Mouse (Mus musculus): Measurements from ENCODE around the gene Olfr519. TPM values are rescaled to one million over a fixed set of nuclear protein-coding genes. Genes with fewer than 3 reads are reported as not detected.

The Olfr519 gene
- not detected in 2 replicates for polyA plus RNA-seq (2014; fragmentation: Nextera tagmentation; extraction: Ambion mirVana)

DNA sequence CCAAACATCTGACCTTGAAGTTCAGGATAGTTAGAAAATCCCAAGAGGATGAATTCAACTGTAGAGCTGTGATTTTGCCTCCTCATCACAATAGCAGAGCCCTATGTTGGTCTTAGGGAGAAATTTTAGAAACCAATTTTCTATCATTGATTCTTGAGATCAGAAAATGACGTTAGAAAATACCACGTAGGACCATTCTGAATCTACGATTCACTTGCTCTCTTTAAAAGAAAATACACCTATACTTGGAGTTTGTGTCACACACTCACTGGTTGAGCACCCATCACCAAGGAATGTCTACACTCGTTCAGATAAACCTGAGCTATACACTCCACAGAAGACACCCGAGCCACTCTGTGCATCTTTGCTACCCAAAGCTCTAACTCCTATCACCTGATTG, at the start of gene Olfr519:
Gene Olfr519, minus strand, starts transcription at position 101 of the 400 bp plus-strand sequence.
- Histone ChIP-seq H3K4me1 (replicated peaks; ENCODE audit: control insufficient read depth, insufficient read depth, low read length) (no peaks in the 10 kb centered on the region), H3K9me3 (ENCODE audit: control insufficient read depth, low read length) (no peaks in the 10 kb centered on the region), H3K36me3 (ENCODE audit: control insufficient read depth, insufficient read depth, low read length) (no peaks in the 10 kb centered on the region), H3K27me3 (ENCODE audit: control insufficient read depth, insufficient read depth, low read length) (no peaks in the 10 kb centered on the region), H3K27ac (ENCODE audit: low read depth, low read length) (no peak within 1 kb of the TSS), H3K9ac (ENCODE audit: low read depth, low read length) (no peak within 1 kb of the TSS), H3K4me3 (ENCODE audit: low read depth, low read length) (no peak within 1 kb of the TSS), H3K4me2 (replicated peaks; ENCODE audit: low read depth, low read length) (no peak within 1 kb of the TSS)
- DNase-seq (ENCODE audit: low spot score) (no peak), ATAC-seq (ENCODE audit: low FRiP score) (no peak)
- 86% methylated on average over 5 of the region's 5 CpGs for WGBS

DNA sequence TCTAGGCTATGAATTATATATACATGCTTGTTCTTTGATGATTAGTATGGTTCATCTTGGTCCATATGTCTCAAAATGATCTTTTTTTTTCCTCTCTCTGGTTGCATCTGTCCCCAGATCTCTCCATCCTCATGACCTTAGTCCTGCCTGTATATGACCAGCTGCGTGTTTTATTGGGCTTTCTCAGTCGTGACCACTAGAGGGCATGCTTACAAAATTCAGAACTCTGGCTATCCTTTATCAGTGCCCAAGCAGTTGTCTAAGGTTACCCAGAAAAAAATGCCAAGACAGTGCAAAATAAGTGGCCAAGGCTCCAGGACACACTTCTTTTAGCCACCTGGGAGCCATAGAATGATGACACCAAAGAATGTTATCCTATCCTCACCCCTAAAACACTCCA, 49.8 kb upstream of the Olfr519 start:
- H3K4me3 ChIP-seq (ENCODE audit: low read depth, low read length) = no peak overlapping the region
- no peaks in the 10 kb centered on the region for H3K4me1 ChIP-seq (replicated peaks; ENCODE audit: control insufficient read depth, insufficient read depth, low read length)
- no peak overlapping the region for H3K4me2 ChIP-seq (replicated peaks; ENCODE audit: low read depth, low read length)
- no peak overlapping the region for H3K9ac ChIP-seq (ENCODE audit: low read depth, low read length)
- DNase-seq (ENCODE audit: low spot score) = peak; percentile 75
- peaks cover 13% of the 10 kb centered on the region for H3K36me3 ChIP-seq (ENCODE audit: control insufficient read depth, insufficient read depth, low read length)
- H3K27ac ChIP-seq (ENCODE audit: low read depth, low read length) = no peak overlapping the region
- H3K27me3 ChIP-seq (ENCODE audit: control insufficient read depth, insufficient read depth, low read length) = 0 out of 2 replicates have a peak, but pooled peaks cover 2% of the 10 kb centered on the region
- peak; percentile 72; the same call in 1 of the 2 replicates for ATAC-seq (ENCODE audit: low FRiP score)
- 6% methylated on average over 2 of the region's 2 CpGs for WGBS
- H3K9me3 ChIP-seq (ENCODE audit: control insufficient read depth, low read length) = no peaks in the 10 kb centered on the region

DNA sequence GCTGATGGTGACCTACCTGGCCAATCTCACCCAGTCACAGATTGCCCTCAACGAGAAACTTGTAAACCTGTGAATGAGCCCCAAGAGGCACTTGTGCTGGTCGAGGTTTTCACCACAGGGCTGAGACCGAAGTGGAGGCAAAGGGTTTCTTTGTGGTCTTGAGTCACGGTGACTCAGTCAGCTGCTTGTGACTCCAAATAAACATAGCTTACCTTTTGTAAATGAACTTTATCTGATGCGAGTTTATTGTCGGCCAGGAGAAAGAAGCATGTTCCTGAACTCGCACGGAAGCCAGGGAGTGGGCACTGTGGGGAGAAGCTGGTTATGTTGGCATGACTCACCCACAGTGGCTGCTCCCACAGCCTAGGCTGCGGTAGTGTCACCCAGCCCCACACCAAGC, 47.2 kb upstream of the Olfr519 start:
- H3K36me3 ChIP-seq (ENCODE audit: control insufficient read depth, insufficient read depth, low read length) = peaks cover 18% of the 10 kb centered on the region
- WGBS = 95% methylated on average over 9 of the region's 9 CpGs

DNA sequence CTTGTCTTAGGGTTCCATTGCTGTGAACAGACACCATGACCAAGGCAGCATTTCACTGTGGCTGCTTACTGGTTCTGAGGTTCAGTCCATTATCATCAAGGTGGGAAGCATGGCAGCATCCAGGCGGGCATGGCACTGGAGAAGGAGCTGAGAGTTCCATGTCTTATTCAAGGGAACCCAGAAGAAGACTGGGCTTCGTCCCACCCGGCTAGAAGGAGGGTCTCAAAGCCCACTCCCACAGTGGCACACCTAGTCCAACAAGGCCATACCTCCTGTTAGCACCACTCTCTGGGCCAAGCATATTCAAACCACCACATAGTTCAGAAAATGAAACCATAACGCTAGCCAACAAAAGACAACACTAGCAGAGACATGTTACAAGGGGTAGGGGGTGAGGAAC, 42.4 kb upstream of the Olfr519 start:
- DNase-seq (ENCODE audit: low spot score) (no peak), ATAC-seq (ENCODE audit: low FRiP score) (no peak)
- no peaks in the 10 kb centered on the region for H3K9me3 ChIP-seq (ENCODE audit: control insufficient read depth, low read length)
- WGBS = 97% methylated on average over 4 of the region's 4 CpGs
- H3K27ac ChIP-seq (ENCODE audit: low read depth, low read length) = no peak overlapping the region
- no peaks in the 10 kb centered on the region for H3K27me3 ChIP-seq (ENCODE audit: control insufficient read depth, insufficient read depth, low read length)
- peaks cover 16% of the 10 kb centered on the region for H3K36me3 ChIP-seq (ENCODE audit: control insufficient read depth, insufficient read depth, low read length)
- no peak overlapping the region for H3K4me3 ChIP-seq (ENCODE audit: low read depth, low read length)
- H3K4me1 ChIP-seq (replicated peaks; ENCODE audit: control insufficient read depth, insufficient read depth, low read length) = no peaks in the 10 kb centered on the region; the same call in 1 of the 2 replicates
- no peak overlapping the region for H3K4me2 ChIP-seq (replicated peaks; ENCODE audit: low read depth, low read length)
- H3K9ac ChIP-seq (ENCODE audit: low read depth, low read length) = no peak overlapping the region

More for the DNA sequence above, 47.2 kb upstream of the Olfr519 start:
- H3K27me3 ChIP-seq (ENCODE audit: control insufficient read depth, insufficient read depth, low read length) = no peaks in the 10 kb centered on the region
- no peak overlapping the region for H3K9ac ChIP-seq (ENCODE audit: low read depth, low read length)
- no peak overlapping the region for H3K4me2 ChIP-seq (replicated peaks; ENCODE audit: low read depth, low read length)
- ATAC-seq (ENCODE audit: low FRiP score) (no peak), DNase-seq (ENCODE audit: low spot score) (no peak)
- no peaks in the 10 kb centered on the region for H3K9me3 ChIP-seq (ENCODE audit: control insufficient read depth, low read length)
- no peak overlapping the region for H3K4me3 ChIP-seq (ENCODE audit: low read depth, low read length)
- no peaks in the 10 kb centered on the region for H3K4me1 ChIP-seq (replicated peaks; ENCODE audit: control insufficient read depth, insufficient read depth, low read length)
- no peak overlapping the region for H3K27ac ChIP-seq (ENCODE audit: low read depth, low read length)

DNA sequence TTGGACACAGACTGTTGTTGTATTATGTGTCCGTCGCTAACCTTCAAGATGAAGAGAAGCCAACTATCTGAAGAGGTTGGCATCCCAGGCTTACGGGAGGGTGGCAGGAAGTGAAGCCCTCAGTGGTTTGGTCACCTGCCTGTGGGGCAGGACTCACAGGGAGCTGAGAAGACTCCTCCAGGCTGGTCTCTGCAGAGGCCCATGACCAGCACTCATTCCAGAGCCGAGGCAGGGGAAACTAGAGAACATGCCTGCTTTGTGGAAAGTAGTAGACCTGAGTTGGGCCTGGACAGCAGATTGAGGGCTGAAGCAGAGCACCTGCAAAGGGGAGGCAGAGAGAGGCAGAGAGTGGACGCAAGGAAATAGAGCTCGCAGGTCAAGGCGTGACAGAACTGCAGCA, 41.2 kb upstream of the Olfr519 start:
- Histone ChIP-seq H3K36me3 (ENCODE audit: control insufficient read depth, insufficient read depth, low read length) (peaks cover 11% of the 10 kb centered on the region), H3K9me3 (ENCODE audit: control insufficient read depth, low read length) (no peaks in the 10 kb centered on the region), H3K9ac (ENCODE audit: low read depth, low read length) (no peak overlapping the region; the same call in 1 of the 2 replicates), H3K4me3 (ENCODE audit: low read depth, low read length) (peak overlapping the region; percentile 84), H3K4me2 (replicated peaks; ENCODE audit: low read depth, low read length) (peak overlapping the region; percentile 55), H3K4me1 (replicated peaks; ENCODE audit: control insufficient read depth, insufficient read depth, low read length) (no peaks in the 10 kb centered on the region; the same call in 1 of the 2 replicates), H3K27me3 (ENCODE audit: control insufficient read depth, insufficient read depth, low read length) (no peaks in the 10 kb centered on the region), H3K27ac (ENCODE audit: low read depth, low read length) (no peak overlapping the region)
- ATAC-seq (ENCODE audit: low FRiP score) = no peak
- 89% methylated on average over 7 of the region's 7 CpGs for WGBS
- DNase-seq (ENCODE audit: low spot score) = no peak

DNA sequence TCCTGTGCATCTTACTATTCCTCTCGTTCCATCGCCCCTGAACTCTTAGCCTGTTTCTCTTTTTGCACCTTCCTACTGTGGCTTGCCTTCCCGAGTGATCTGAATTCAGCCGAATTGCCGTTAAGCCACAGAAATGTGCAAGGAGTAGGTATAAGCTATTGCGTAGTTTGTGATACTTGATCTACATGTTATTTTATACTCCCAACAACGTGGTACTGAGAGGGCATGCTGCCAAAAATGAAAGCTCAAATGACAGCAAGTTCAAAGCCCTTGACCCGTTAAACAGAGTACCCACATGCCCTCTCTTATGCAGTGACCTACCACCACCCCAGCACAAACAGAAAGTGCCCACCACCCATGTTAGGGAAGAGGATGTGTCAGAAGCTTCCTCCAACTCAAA, 40.6 kb upstream of the Olfr519 start:
- ATAC-seq (ENCODE audit: low FRiP score) = no peak
- H3K27ac ChIP-seq (ENCODE audit: low read depth, low read length) = no peak overlapping the region

DNA sequence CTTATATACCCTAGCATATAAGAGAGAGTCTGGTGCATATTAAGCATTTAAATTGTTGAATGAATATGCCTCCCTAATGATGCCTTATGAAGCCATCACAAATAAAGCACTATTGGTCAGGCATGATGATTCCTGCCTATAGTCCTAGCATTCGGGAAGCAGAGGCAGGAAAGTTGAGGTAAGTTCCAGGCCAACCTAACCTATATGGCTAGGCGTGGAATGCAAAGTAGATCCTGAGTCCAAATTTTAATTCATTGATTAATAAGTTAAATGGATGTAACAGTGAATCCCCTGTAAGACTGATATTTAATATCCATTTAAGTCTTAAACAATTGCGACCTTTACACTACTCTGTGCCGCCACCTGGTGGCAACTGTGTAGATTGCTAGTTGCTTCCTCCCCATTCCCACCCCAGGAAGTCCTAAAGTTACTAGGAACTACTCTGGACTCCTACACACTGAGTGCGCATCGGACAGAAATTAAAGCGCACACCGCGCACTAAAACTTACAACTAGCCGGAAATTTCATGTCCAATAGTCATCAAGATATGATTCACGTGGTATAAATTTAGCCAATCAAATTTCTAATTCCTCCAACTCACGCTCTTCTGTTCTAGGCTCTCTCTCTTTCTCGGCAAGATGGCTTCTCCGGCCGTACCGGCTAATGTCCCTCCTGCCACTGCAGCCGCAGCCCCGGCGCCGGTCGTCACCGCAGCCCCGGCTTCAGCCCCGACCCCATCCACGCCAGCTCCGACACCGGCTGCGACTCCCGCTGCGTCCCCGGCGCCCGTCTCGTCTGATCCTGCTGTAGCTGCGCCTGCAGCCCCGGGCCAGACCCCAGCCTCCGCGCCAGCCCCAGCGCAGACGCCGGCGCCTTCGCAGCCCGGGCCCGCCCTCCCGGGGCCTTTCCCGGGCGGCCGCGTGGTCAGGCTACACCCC, 39.8 kb upstream of the Olfr519 start, which contains the start of gene Eif3f:
Gene Eif3f, plus strand, starts transcription at position 624 of the 938 bp plus-strand sequence.
- WGBS = 2% methylated on average over 50 of the region's 50 CpGs
- no peaks in the 10 kb centered on the region for H3K9me3 ChIP-seq (ENCODE audit: control insufficient read depth, low read length)
- H3K36me3 ChIP-seq (ENCODE audit: control insufficient read depth, insufficient read depth, low read length) = peaks cover 5% of the 10 kb centered on the region
- H3K9ac ChIP-seq (ENCODE audit: low read depth, low read length) = peak within 1 kb of the TSS; percentile 92
- H3K4me3 ChIP-seq (ENCODE audit: low read depth, low read length) = peak within 1 kb of the TSS; percentile 84
- H3K4me1 ChIP-seq (replicated peaks; ENCODE audit: control insufficient read depth, insufficient read depth, low read length) = no peaks in the 10 kb centered on the region; the same call in 1 of the 2 replicates
- no peaks in the 10 kb centered on the region for H3K27me3 ChIP-seq (ENCODE audit: control insufficient read depth, insufficient read depth, low read length)
- H3K4me2 ChIP-seq (replicated peaks; ENCODE audit: low read depth, low read length) = peak within 1 kb of the TSS; percentile 55
- DNase-seq (ENCODE audit: low spot score) = peak; percentile 95
- peak; percentile 99 for ATAC-seq (ENCODE audit: low FRiP score)
- peak within 1 kb of the TSS; percentile 52 for H3K27ac ChIP-seq (ENCODE audit: low read depth, low read length)

More for the DNA sequence above, 40.6 kb upstream of the Olfr519 start:
- 10% methylated on average over 8 of the region's 8 CpGs for WGBS
- peaks cover 8% of the 10 kb centered on the region for H3K36me3 ChIP-seq (ENCODE audit: control insufficient read depth, insufficient read depth, low read length)
- H3K27me3 ChIP-seq (ENCODE audit: control insufficient read depth, insufficient read depth, low read length) = no peaks in the 10 kb centered on the region
- H3K4me2 ChIP-seq (replicated peaks; ENCODE audit: low read depth, low read length) = peak overlapping the region; percentile 55
- peak overlapping the region; percentile 84 for H3K4me3 ChIP-seq (ENCODE audit: low read depth, low read length)
- no peaks in the 10 kb centered on the region; the same call in 1 of the 2 replicates for H3K4me1 ChIP-seq (replicated peaks; ENCODE audit: control insufficient read depth, insufficient read depth, low read length)
- no peaks in the 10 kb centered on the region for H3K9me3 ChIP-seq (ENCODE audit: control insufficient read depth, low read length)
- H3K9ac ChIP-seq (ENCODE audit: low read depth, low read length) = peak overlapping the region; percentile 92
- DNase-seq (ENCODE audit: low spot score) = no peak

DNA sequence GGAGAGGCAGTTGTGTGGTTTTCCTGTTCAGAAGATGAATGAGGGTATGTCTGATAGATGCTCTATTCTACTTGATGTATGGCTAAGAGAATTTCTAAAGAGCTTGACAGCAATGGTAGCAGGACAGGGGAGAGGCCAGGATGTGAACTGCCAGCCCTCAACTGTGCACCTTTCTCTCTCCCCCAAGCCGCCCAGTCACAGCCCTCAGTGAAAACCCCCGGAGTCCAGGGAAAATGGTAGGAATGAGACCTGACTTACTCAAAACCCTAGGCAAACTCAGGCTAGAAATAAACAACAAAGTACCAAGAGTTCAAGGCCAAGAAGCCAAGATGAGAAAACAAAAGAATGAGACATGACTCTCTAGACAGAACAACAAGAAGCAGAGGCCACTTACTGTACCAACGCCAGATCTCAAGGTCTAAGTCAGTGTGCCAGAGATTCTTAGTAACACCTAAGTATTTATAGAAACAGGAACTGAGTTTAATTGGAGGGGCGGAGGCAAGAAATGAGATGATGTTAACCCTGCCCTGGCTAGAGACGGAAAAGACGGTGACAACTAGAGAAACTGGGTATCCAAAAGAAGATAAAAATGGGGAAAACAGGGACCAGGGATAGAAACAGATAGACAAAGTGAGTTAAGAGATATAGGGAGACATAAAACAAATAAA, 35.6 kb upstream of the Olfr519 start, which contains the start of gene Nlrp10:
Gene Nlrp10, minus strand, starts transcription at position 453 of the 668 bp plus-strand sequence.
- H3K27me3 ChIP-seq (ENCODE audit: control insufficient read depth, insufficient read depth, low read length) = no peaks in the 10 kb centered on the region
- no peak within 1 kb of the TSS for H3K9ac ChIP-seq (ENCODE audit: low read depth, low read length)
- H3K9me3 ChIP-seq (ENCODE audit: control insufficient read depth, low read length) = no peaks in the 10 kb centered on the region
- no peak within 1 kb of the TSS for H3K4me2 ChIP-seq (replicated peaks; ENCODE audit: low read depth, low read length)
- WGBS = 81% methylated on average over 6 of the region's 6 CpGs
- H3K36me3 ChIP-seq (ENCODE audit: control insufficient read depth, insufficient read depth, low read length) = no peaks in the 10 kb centered on the region
- no peak within 1 kb of the TSS for H3K27ac ChIP-seq (ENCODE audit: low read depth, low read length)
- no peak within 1 kb of the TSS for H3K4me3 ChIP-seq (ENCODE audit: low read depth, low read length)
- DNase-seq (ENCODE audit: low spot score) (no peak), ATAC-seq (ENCODE audit: low FRiP score) (no peak)
- no peaks in the 10 kb centered on the region for H3K4me1 ChIP-seq (replicated peaks; ENCODE audit: control insufficient read depth, insufficient read depth, low read length)

Data from hindbrain, embryonic 11.5 days (tissue).